ENCODE assay signal across 21 mouse cellular contexts in the genomic region with DNA sequence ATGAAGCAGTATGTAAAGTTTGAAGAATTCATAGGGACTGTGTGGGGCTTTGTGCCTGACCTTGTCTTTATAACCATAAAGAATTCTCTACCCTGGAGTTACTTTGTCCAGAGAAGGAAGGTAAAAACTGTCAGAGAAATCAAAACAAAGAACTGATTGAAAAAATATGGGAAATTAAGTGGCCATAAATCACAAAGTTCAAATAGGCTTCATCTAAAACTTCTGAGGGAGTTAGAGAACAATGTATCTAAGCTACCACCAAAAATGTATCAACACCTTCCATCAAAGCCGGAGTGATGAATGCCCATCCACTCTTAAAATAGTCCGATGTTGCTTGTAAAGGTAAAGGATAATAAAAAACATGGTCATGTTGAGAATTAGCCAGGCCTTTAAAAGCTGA.
DNase-seq lines count a peak whose midpoint lies in the region; ATAC-seq lines count a peak whose summit lies in the region.
"Had no signal": no experiment of that assay in that cellular context is flagged by ENCODE, and none has a peak within 500 bp of the region (broad histone marks: within the 10 kb centered on the region; RNA-seq: fewer than 3 reads in every experiment).

No protein-coding gene starts in this region.

- H3K9ac ChIP-seq in hindbrain, embryonic 16.5 days (ENCODE audit: low read depth, low read length), result no peak overlapping the region
- H3K9ac ChIP-seq: embryonic facial prominence, embryonic 13.5 days; embryonic facial prominence, embryonic 15.5 days; forebrain, embryonic 12.5 days had no signal

- no peaks in the 10 kb centered on the region for H3K9me3 ChIP-seq in hindbrain, embryonic 16.5 days (ENCODE audit: control insufficient read depth, low read length)
- H3K9me3 ChIP-seq: embryonic facial prominence, embryonic 13.5 days; embryonic facial prominence, embryonic 15.5 days; forebrain, embryonic 10.5 days; forebrain, embryonic 12.5 days had no signal

- H3K4me1 ChIP-seq in hindbrain, embryonic 16.5 days (ENCODE audit: control insufficient read depth, insufficient read depth, low read depth, low read length), result no peaks in the 10 kb centered on the region
- H3K4me1 ChIP-seq: embryonic facial prominence, embryonic 15.5 days; forebrain, embryonic 12.5 days had no signal

- peak; percentile 33 for DNase-seq in embryo, embryonic 11 days
- DNase-seq in embryo, embryonic 9.5 days (ENCODE audit: extremely low spot score), result no peak
- peak; percentile 79 for DNase-seq in hindlimb bud, embryonic 11.5 days (ENCODE audit: extremely low spot score, low read depth, low spot score)
- DNase-seq in kidney, adult 9 months, result no peak
- DNase-seq: adrenal gland, adult 2 months; adrenal gland, postnatal 10 days; adrenal gland, postnatal 25 days; cerebellum, adult 11 months; cerebellum, adult 18-20 months; cerebellum, adult 8-10 months; cerebellum, adult 9-11 months; cerebellum, postnatal 14 days; cerebellum, postnatal 36 days had no signal

- H3K4me3 ChIP-seq in hindbrain, embryonic 16.5 days (ENCODE audit: low read length), result no peak overlapping the region
- H3K4me3 ChIP-seq: embryonic facial prominence, embryonic 13.5 days; embryonic facial prominence, embryonic 15.5 days; erythroblast, embryonic 14.5 days; forebrain, embryonic 10.5 days; forebrain, embryonic 12.5 days had no signal

- 68% methylated on average over 2 of the region's 2 CpGs for WGBS in hindbrain, embryonic 16.5 days

- no peak overlapping the region for H3K27ac ChIP-seq in hindbrain, embryonic 16.5 days (ENCODE audit: low read depth, low read length)
- H3K27ac ChIP-seq: embryonic facial prominence, embryonic 13.5 days; embryonic facial prominence, embryonic 15.5 days; forebrain, embryonic 10.5 days; forebrain, embryonic 12.5 days had no signal

- H3K27me3 ChIP-seq in hindbrain, embryonic 16.5 days (replicated peaks; ENCODE audit: control insufficient read depth, insufficient read depth, low read length), result no peaks in the 10 kb centered on the region
- H3K27me3 ChIP-seq: embryonic facial prominence, embryonic 13.5 days; embryonic facial prominence, embryonic 15.5 days; forebrain, embryonic 12.5 days had no signal

- H3K4me2 ChIP-seq in hindbrain, embryonic 16.5 days (ENCODE audit: low read length), result no peak overlapping the region
- H3K4me2 ChIP-seq: embryonic facial prominence, embryonic 13.5 days; embryonic facial prominence, embryonic 15.5 days; forebrain, embryonic 12.5 days had no signal

- no peak for ATAC-seq in hindbrain, embryonic 16.5 days
- ATAC-seq: forebrain, embryonic 14.5 days; forebrain, embryonic 16.5 days had no signal

- no peaks in the 10 kb centered on the region for H3K36me3 ChIP-seq in hindbrain, embryonic 16.5 days (ENCODE audit: control insufficient read depth, insufficient read depth, low read length)
- H3K36me3 ChIP-seq: embryonic facial prominence, embryonic 13.5 days; embryonic facial prominence, embryonic 15.5 days; forebrain, embryonic 10.5 days; forebrain, embryonic 12.5 days had no signal

Comparison
In these comparisons a context has a peak if more than half of its experiments do, and no peak if none do; other contexts are left out.
1. DNase-seq: peak in embryo, embryonic 11 days (single experiment) and hindlimb bud, embryonic 11.5 days (single experiment); none in embryo, embryonic 9.5 days (single experiment) and kidney, adult 9 months (single experiment).